Mouse (Mus musculus) frontal cortex, adult (tissue): Measurements from ENCODE around the gene Epha4.

Source experiments
- ATAC-seq: cut with Nextera tagmentation; 2 replicates; pipeline ENCODE4 v1.9.2; 2017; ENCODE audit warnings: mild to moderate bottlenecking, moderate library complexity, mixed read lengths; ENCODE audit not compliant: low TSS enrichment

Gene Epha4

DNA sequence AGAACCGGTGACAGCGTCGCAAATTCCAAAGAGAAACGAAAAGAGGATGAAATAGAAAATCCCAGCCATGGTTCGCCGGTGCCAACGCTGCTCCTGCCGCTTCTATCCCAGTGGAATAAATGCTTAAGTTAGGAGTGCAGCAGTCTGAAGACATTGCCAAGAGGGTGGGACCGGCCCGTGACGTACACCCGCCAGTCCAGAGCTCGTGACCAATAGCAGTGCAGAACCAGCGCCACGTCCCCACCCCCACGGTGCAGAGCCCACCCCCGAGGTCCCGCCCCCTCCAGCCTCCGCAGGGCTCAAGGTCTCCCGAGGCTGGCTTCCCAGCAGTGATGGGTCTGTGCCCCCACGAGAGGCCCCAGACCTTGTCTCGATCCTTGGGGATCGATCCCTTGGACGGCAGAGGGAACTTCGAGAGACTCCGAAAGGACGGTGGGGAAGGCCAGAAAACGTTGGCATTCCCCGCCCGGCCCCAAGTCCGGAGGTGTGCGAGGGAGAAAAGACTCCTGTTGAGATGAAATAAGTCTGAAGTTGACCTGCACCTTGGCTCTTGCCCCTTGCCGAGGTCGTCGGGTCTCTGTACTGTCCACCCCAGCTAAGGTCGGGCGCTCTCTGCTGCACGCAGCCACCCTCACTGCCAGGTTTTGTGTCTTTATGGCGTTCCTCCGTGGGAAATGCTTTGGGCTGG lies at the start of gene Epha4:
Epha4 (minus strand) TSS at position 126 of the 688 bp plus-strand sequence.
- ATAC-seq: peak; percentile 69

DNA sequence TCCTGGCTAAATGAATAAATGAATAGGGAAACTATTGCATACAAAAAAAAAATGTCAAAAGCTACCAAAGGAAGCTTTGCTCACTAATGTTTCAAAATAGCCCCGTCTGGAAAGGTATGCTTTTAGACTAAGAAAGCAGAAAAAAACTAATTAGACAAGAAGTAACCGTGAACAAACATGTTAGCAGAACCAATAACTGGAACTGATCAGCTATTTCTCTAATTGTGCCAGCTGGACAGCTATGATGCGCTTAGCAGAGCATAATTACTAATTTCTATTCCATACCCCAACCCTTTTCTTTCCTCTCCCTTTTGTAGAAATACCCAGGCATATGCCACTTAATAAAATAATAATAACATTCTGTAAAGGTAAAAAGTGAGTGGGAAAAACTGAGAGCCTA lies 41.3 kb upstream of the Epha4 start:
- ATAC-seq: no peak

DNA sequence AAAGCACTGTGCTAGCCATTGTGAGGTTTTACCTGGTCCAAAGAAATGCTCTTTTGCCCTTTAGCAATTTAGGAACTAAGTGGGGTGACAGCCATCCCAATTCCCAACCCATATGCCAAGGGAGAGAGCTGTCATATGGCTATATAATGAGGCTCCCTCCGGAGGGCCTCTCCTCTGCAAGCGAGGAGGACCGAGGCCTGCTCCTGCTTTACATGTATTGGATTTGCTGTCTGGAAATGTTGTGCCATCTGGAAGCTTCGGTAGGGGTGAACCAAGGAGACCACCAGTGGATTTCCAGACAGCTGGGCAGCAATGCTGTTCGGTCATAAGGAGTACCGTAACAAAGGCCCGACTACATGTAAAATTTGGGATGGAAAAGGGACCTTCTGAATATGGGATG lies 37.0 kb upstream of the Epha4 start:
- no peak for ATAC-seq

DNA sequence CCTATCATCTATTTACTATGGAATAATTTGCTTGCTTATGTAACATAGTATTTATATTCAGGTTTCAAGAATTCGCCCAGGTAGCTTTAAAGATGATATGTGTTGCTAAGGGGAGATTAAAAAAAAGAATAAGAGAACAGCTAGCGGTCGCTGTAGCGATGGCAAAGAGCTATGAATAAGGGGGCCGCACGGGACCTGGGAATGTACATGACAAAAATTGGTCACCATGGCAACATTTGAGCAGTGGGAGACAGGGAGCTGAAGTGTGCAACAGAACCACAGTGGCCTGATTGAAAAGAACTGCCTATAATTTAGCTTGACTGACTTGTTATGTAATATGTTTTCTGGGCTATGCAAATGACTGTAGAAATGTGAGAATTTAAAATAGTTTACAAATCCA lies 30.8 kb upstream of the Epha4 start:
- peak; percentile 85 for ATAC-seq

DNA sequence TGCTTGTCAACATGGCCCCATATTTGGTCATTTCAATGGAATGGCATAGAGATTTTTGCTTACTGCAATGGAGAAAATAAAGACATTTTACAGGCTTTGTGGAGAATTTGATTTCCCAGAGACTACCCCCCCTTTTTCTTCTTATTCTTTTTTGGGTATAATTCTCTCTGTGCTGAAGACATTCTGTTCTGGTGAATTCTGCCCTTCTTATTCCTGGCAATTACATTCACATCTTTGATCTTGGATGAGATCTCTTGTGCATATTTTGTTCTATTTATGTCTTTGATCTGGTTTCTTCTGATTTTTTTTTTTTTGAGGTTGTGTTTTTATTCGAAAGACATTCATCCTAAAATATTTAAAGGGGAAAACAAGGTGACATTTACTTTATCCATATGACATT lies 30.1 kb upstream of the Epha4 start:
- peak; percentile 64 for ATAC-seq

DNA sequence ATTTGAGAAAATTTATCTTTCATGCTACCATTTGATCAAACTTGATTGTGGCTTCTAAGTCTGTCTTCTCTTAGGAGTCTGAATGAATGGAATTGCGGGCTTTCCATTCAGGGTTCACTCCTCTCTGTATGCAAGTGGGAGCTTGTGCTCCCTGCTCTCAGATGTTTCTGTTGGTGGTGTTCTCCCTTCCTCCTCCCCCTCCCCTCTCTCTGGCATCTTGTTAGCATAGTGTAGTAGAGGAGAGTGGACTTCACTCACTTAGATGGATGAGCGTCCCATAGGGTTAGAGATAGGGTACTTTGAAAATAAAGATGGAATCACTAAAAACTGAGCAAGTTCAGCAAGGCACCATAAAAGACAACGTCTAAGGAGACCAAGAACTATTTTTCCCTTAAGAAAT lies 29.4 kb upstream of the Epha4 start:
- 0 out of 2 replicates have a peak, but pooled peaks have one; percentile 1 for ATAC-seq

DNA sequence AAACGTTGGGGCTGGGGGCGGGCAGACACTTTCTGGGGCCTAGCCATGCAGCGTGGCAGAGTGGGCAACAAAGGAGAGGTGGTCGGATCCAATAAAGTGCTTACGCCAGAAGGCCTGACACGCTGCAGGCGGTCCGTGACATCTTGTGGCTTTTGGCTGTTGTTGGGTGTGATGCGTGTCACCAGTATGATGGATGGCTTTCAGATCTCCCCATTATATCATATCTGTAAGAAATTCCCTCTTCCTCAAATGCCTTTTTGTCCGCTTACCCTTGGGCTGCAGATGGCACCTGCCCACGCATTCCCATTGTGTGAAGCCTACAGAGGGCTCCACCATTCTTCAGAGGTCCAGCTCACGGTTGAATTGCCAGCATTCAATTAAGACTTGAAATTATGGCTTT lies 25.1 kb upstream of the Epha4 start:
- no peak for ATAC-seq

DNA sequence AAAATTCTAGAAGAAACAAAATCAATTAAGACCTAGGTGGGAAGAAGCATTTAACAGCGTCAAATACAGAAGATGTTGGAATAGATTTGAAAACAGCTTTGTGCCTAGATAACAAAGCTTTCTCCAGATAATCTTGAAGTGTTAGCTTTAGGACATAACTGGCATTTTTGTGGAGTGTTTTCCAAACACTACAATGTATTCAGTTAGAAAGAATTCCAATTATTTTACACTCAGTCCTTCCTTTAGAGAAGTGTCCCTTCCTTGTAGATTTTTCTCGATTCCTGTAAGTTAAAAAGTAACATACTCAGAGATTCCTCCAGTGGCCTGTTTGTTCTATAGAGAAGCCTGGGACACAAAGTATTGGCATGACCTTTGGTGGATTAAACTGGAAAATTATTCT lies 23.7 kb upstream of the Epha4 start:
- ATAC-seq: no peak

DNA sequence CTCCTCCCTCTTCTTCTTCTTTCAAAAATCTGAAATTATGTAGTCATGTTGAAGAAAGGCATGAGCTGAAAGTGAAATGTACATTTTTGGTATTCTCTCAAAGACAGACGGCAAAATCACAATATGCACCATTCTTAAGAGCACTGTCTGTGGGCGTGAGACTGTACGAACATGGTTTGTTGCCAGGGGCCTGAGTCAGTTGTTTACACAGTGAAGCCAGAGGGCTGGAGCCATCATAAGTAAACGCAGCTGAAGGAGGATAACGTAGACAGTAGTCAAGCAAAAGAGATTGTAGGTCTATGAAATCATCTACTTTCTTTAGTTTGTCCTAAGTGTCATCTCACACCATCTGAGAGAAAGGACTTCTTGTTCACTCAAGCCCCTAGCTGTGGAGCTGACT lies 21.0 kb upstream of the Epha4 start:
- ATAC-seq: peak; percentile 73; the same call in 1 of the 2 replicates

DNA sequence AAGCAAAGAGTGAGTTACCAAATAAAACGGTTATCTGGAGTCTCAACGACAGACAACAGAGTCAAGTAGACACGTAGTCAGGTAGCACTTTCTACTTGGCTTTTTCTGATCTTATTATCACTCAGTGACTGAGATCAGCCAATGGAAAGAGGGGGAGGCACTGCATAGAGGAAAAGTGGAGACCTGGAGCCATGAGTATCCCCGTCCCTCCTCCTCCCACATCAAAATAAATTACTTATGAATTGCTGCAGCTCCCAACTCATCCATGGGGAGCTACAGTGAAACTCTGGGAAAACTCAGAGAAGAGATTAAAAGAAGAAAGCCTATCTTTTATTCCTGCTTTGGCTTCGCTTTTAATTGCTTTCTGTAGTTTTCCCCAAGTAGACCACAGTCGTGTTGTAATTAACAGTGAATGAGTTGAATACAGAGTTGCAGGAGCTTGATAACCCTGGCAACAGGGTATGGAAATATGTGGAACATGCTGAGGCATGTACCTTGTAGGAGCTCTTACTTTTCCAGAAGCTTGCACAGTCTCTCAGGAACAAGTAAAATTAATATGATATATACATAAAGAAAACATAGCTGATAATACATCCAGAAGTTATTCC lies 17.8 kb upstream of the Epha4 start:
- no peak for ATAC-seq

DNA sequence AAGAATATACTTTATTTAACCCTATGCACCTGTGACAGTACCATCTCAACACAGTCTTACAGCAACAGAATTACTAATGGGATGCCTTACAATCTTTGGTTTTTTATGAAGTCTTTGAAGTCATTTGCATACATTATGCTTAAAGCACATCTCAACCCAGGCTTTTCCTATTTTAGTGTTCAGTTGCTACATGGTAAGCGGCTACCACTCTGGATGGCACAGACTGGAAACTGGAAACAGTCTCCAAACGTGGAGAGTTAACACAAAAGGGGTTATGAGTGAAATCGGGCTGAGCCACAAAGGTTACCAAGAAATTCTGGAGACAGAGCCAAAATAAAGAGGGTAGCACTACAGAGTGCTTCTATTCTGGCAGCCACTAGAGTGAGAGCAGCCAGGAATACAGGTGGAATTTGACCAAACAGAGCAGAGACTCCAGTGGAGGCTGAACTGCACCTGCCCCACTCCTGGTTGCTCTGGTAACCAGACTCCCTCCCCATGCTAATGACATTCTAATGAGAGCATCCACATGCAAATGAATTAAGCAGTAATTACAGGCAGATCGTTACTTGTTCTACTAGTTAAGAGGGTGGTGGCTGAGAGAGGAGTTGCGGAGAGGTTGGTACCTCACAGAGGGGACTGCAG lies 17.2 kb upstream of the Epha4 start:
- peak; percentile 87 for ATAC-seq

DNA sequence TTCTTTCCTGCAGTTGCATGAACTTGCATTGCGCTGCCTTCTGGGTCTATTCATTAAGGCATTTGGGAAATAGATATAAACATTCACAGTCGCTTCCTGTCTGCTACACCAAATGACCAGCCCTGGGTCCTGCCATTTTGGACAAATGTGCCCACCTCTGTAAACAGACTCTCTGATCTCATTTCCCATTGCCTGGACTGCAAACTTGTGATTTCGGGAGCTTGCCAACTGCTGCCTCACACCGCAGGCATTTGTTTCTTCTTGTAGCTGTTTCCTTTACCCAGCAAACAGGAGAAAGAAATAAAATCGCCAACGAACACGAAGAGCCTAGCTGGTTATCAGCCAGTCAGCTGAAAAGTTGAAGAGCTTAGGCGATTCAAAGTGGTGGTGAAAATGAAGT lies 10.2 kb upstream of the Epha4 start:
- ATAC-seq: no peak

DNA sequence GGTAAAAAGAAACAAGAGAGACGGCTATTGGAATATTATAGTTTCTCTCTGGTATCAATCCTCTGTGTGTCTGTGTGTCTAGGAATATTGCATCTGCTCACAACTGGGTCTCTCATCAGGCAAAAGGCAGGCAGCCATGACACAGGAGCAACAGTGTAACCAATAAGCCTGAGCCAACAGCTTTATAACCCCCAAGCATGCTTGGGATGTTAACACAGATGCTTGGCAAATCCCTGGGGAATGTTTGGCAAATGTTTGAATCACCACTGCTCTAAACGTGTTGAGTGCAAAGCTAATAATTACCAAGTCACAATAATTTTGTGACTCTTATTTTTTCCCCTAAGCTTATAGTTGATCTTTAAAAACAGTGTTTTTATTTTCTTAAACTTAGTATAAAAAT lies 8.5 kb upstream of the Epha4 start:
- ATAC-seq: no peak

DNA sequence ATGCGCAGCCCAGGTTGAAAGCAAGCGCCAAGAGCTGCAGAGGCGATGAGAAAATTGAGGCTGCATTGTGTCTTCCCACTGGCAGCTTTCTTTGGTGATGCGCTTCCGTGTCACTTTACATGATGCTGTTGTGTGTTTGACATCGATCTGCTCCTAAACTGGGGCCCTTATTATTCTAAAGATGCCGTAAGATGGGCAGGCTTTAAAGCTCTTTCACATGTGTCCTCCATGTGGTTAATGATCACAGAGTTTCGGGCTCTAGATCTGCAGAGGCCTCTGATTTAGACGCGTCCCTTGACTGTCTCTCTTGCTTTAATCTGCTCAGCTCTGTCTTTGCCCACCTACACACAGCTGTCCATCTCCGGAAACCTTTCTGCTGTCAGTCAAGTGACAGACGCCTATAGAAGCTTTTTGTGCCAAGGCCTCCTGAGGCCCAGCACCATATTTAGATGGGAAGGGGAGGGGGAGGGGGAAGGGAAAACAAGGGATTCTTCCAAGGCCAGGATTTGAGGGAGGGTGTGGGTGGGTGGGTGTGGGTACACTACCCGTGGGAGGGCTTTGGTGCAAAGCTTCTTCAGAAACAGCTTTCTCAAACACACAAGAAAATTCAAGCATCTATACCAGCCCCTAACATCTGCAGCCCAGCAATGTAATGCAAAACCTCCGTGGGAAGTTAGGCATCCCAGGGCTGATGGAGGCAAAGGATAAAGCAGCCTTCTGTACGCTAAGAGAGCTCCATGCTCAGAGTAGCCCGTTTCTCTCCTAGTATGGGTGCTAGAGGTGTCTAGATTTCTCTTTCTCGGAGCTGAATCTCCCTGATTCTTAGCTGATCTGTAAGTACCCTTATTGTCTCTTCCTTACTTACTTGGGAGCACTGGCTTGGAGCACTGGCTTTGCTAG lies 7.0 kb upstream of the Epha4 start:
- peak; percentile 83 for ATAC-seq

DNA sequence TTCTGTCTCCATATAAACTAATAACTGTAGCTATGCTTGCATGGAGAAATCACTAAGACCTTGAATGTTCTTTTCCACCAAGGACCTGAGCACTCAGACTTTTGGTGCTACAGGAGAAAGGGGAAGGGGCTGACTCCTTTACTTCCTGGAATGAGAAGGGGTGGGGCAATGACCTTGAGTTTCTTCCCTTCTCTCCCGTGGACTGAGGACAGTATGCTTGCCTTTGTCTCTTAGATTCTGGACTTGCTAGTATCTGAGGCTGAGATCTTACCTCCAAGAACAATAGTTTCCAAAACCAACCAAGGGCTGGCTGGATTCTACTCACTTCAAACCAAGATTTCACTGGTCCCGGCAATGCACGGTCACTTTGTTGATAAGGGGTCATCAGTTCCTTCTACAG lies 3.8 kb upstream of the Epha4 start:
- no peak for ATAC-seq

DNA sequence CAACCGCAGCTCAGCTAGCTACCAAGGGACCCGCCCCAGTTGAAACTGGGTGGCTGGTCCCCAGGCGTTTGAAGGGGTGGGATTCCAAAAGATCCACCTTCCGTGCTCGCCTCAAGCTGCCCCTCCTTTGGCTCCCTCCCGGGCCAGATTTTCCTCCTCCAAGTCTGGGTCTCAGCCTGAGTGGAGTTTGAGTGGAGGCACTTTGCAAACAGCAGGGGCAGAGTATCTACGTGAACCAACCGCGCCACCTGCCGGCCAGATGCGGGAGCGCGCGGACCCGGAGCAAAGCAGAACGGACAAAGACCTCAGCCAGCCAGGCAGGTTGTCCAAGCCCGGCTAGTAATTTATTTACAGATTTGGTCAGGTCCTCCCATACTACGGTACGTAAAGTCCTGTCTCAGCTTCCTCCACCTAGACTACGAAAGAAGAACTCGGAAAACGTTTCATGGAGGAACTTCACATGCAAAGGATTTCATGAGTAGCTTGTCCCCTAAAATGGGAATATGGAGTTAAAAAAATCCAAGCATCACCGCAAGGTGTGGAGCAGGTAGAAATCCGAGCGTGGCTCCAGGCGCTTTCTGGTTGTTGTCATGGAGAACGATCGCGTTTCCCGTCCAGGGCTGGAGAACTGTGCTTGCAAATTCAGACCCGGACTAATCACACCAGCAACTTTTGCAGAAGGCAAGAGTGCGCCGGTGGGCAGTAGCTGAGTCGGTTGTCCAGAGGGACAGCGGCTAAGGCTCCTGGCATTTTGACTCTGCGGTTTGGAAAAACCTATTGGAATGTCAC lies 1.5 kb upstream of the Epha4 start:
- peak; percentile 55 for ATAC-seq

DNA sequence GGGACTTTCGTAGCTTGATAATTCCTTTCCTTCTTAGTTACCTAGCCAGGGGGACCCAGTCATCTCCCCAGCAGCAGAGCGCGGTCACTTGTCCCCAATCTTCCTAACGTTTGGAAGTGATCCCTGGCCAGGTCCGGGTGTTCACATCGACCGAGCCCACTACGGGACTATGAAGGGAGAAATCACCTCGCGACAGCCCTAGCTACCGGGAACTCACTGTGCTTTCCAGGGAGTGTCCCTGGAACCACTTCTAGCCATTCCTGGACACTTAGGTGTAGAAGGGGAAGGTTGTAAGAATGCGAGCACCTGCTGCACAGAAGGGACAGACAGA lies 728 bp upstream of the Epha4 start:
- peak; percentile 4; the same call in 1 of the 2 replicates for ATAC-seq

DNA sequence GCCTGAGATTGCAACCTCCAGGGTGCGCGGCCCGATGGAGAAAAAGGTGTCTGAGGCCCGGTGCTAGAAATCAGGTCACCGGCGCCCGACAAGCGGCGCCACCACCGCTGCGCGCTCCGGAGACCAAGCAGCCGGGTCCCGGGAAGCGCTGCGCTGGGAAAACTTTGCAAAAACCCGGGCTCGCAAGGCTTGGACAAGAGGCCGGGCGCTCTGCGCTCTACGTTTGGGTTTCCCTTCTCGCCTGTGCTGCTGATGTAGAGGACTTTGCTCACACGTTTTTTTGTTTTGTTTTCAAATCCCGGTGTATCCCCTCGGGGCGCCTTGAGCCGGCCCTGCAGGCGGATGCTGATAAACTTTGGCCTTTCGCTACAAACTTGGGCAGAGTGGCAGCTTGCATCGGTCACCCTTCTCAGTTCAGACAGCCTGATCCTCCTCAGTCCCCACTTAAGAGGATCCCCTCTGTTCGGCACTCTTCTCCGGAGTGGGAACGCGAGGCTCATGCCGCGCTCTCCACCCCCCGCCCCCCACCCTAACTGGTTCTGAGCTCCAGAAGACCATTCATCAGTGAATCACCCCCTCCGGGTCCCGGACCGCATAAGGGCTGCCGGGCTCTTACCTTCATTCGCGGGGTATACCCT lies 444 bp downstream of the Epha4 start:
- ATAC-seq: peak; percentile 28

DNA sequence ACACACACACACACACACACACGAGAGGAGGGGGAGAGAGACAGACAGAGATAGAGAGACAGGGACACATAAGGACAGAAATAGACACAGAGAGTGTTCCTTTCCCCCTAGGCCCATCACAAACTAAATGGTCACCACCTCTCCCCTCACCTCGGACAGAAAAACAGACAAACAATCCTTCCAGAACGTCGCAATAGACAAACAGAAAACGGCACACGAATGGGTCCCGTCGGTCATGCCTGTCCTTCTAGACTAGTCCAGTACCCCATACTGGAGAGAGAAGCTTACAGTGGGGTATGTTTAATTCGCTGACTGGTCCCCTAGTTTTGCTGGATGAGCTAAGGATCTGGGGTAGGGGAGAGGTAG lies 946 bp downstream of the Epha4 start:
- no peak for ATAC-seq

DNA sequence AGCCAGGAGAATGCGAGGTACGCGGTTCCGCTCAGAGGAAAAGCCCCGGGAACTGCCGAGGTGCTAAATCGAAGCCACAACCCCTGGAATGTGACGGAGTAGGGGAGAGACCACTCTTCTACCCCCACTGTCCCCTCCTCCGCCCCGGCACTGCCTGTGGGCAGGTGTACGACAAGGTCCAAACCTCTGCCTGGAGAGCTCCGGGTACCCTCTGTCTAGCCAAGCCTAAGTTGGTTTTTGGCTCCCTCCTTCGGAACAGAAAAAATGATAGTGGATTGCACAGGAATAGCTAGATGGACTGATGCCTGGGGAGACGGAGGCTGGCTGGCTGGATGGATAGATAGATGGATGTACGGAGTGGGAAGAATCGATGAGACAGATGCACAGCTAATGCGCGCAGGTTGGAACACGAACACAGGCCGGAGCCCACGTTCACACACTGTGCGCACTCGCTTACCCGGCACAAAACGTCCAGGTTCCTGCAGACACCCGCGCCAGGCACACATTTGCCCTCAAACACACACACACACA lies 1.4 kb downstream of the Epha4 start:
- ATAC-seq: peak; percentile 26
